Mouse (Mus musculus): ENCODE measurements around the gene Sfpq. TPM values are rescaled to one million over a fixed set of nuclear protein-coding genes. Genes with fewer than 3 reads are reported as not detected.

The Sfpq gene
- 100 to 1,000 TPM; 463 to 497 TPM for total RNA-seq (2023)

GRCm38 (mm10) chr4:127021151-127021945 lies at the start of gene Sfpq:
Sfpq (plus strand) TSS chr4:127021324.

GRCm38 (mm10) chr4:127060585-127061290 lies 39.6 kb downstream of the Sfpq start, which contains the start of gene Zmym1:
Zmym1 (minus strand) TSS chr4:127061152.

GRCm38 (mm10) chr4:127076875-127077548 lies 55.9 kb downstream of the Sfpq start, which contains the start of gene Zmym6:
Zmym6 (plus strand) TSS chr4:127077383.

Other genes with a start within 250 kb of the Sfpq start
- 10 to 100 TPM; 13.3 to 20.1 TPM for gene Zmym4, start 53.2 kb upstream of the Sfpq start, total RNA-seq (2023)
- 1 to 10 TPM; 7.6 to 8.7 TPM for gene Zmym1, start 39.8 kb downstream of the Sfpq start, total RNA-seq (2023)
- gene Zmym6, start 56.1 kb downstream of the Sfpq start, total RNA-seq (2023): 10 to 100 TPM; 18.6 to 18.9 TPM
- gene Tmem35b, start 102.4 kb downstream of the Sfpq start, total RNA-seq (2023): 1 to 10 TPM; 7.6 to 9.8 TPM
- not detected for gene Dlgap3, start 147.9 kb downstream of the Sfpq start, total RNA-seq (2023)
- 10 to 100 TPM; 24.9 to 29.7 TPM for gene Smim12, start 222.5 kb downstream of the Sfpq start, total RNA-seq (2023)